Mouse (Mus musculus) CH12.LX (cell line): ENCODE results near the gene 1700016H13Rik. TPM values are rescaled to one million over a fixed set of nuclear protein-coding genes. Genes with fewer than 3 reads are reported as not detected.

Experiments used
- DNase-seq: peaks from one replicate; pipeline ENCODE4 v3.0.0-alpha.2; 2013; ENCODE audit errors: extremely low read depth
- H3K27ac ChIP-seq: 2 replicates; pipeline ENCODE4 v1.5.1; 2012; ENCODE audit warnings: low read depth, mild to moderate bottlenecking, control low read depth, moderate library complexity; ENCODE audit not compliant: insufficient read depth
- H3K27me3 ChIP-seq: replicated peaks from 2 replicates; pipeline ENCODE3; 2012; ENCODE audit warnings: inconsistent platforms
- H3K36me3 ChIP-seq, 2 experiments: replicated peaks in 1 of 2; 2 replicates each; pipeline versions ENCODE3 to v1.6.1; 2012; ENCODE audit warnings: inconsistent platforms in 1 of 2, low read length in 1 of 2, mild to moderate bottlenecking in 1 of 2, mixed read lengths in 1 of 2, moderate library complexity in 1 of 2; ENCODE audit not compliant: control insufficient read depth in 1 of 2, insufficient read depth in 1 of 2
- H3K4me1 ChIP-seq, 2 experiments: 2 replicates each; pipeline ENCODE4 v1.6.1; 2012; ENCODE audit warnings: inconsistent platforms in 1 of 2, moderate library complexity in 1 of 2; ENCODE audit not compliant: insufficient read depth in 2 of 2, control insufficient read depth in 1 of 2
- H3K4me2 ChIP-seq: 2 replicates; pipeline ENCODE4 v1.6.1; 2012; ENCODE audit warnings: low read depth, mild to moderate bottlenecking, control low read depth; ENCODE audit not compliant: poor library complexity, insufficient read depth, severe bottlenecking
- H3K4me3 ChIP-seq, 3 experiments: fragments of 150-350 bp in 1 of 3; sonication (generic) in 1 of 3; replicated peaks in 1 of 3; 2 replicates each; pipeline versions ENCODE3 to v1.5.1; 2011 to 2012; ENCODE audit warnings: low read depth in 2 of 3, low read length in 2 of 3, mild to moderate bottlenecking in 2 of 3, moderate library complexity in 2 of 3, control low read depth in 1 of 3, improper control_type of control experiment in 1 of 3, inconsistent platforms in 1 of 3, mixed read lengths in 1 of 3; ENCODE audit not compliant: poor library complexity in 1 of 3
- H3K79me2 ChIP-seq: replicated peaks from 2 replicates; pipeline ENCODE4 v1.6.1; 2012; ENCODE audit warnings: mild to moderate bottlenecking, moderate library complexity; ENCODE audit not compliant: control insufficient read depth, poor library complexity, insufficient read depth, severe bottlenecking; ENCODE audit errors: extremely low read depth
- H3K9ac ChIP-seq: 2 replicates; pipeline ENCODE4 v1.6.1; 2012; ENCODE audit warnings: low read depth, mild to moderate bottlenecking, control low read depth, moderate library complexity; ENCODE audit not compliant: insufficient read depth
- H3K9me3 ChIP-seq: replicated peaks from 2 replicates; pipeline ENCODE3; 2012; ENCODE audit warnings: low read length, inconsistent platforms, mixed read lengths
- CHD1 ChIP-seq: IDR thresholded peaks from 2 replicates; pipeline ENCODE4 v1.6.1; 2012; ENCODE audit warnings: low read depth, low read length, improper control_type of control experiment, inconsistent platforms
- CTCF ChIP-seq, 2 experiments: IDR thresholded peaks in 1 of 2; conservative IDR thresholded peaks in 1 of 2; 2 replicates each; pipeline ENCODE4 v1.5.1; 2011 to 2012; ENCODE audit warnings: low read depth in 2 of 2, low read length in 2 of 2, improper control_type of control experiment in 1 of 2, inconsistent platforms in 1 of 2, mild to moderate bottlenecking in 1 of 2, moderate library complexity in 1 of 2
- ELF1 ChIP-seq: IDR thresholded peaks from 2 replicates; pipeline ENCODE4 v1.6.1; 2014; ENCODE audit warnings: low read depth, mild to moderate bottlenecking, inconsistent platforms, low read length, improper control_type of control experiment
- ETS1 ChIP-seq: conservative IDR thresholded peaks from 2 replicates; pipeline ENCODE4 v1.6.1; 2012; ENCODE audit warnings: low read depth, mild to moderate bottlenecking, inconsistent platforms, low read length, improper control_type of control experiment, moderate library complexity
- GABPA ChIP-seq: IDR thresholded peaks from 2 replicates; pipeline ENCODE4 v1.6.1; 2012; ENCODE audit warnings: low read depth, low read length, improper control_type of control experiment, inconsistent platforms; ENCODE audit not compliant: insufficient replicate concordance
- HCFC1 ChIP-seq: IDR thresholded peaks from 2 replicates; pipeline ENCODE4 v1.6.1; 2012; ENCODE audit warnings: low read depth, mild to moderate bottlenecking, inconsistent platforms, low read length, improper control_type of control experiment
- IRF4 ChIP-seq: IDR thresholded peaks from 2 replicates; pipeline ENCODE4 v1.6.1; 2014; ENCODE audit warnings: low read depth, mild to moderate bottlenecking, inconsistent platforms, low read length, improper control_type of control experiment
- JUN ChIP-seq: IDR thresholded peaks from 2 replicates; pipeline ENCODE4 v1.6.1; 2011; ENCODE audit warnings: low read depth, mild to moderate bottlenecking, low read length, improper control_type of control experiment, moderate library complexity; ENCODE audit not compliant: insufficient read depth
- JUND ChIP-seq: conservative IDR thresholded peaks from 2 replicates; pipeline ENCODE4 v1.6.1; 2011; ENCODE audit warnings: low read depth, low read length, improper control_type of control experiment
- MAZ ChIP-seq: IDR thresholded peaks from 2 replicates; pipeline ENCODE4 v1.6.1; 2012; ENCODE audit warnings: low read depth, mild to moderate bottlenecking, inconsistent platforms, low read length, improper control_type of control experiment, moderate library complexity
- MXI1 ChIP-seq: IDR thresholded peaks from 2 replicates; pipeline ENCODE4 v1.6.1; 2011; ENCODE audit warnings: mild to moderate bottlenecking, low read depth, low read length, improper control_type of control experiment
- MYC ChIP-seq: IDR thresholded peaks from 2 replicates; pipeline ENCODE4 v1.6.1; 2011; ENCODE audit warnings: low read depth, mild to moderate bottlenecking, improper control_type of control experiment, low read length
- POLR2A ChIP-seq: IDR thresholded peaks from 2 replicates; pipeline ENCODE4 v1.6.1; 2011; ENCODE audit warnings: low read depth, mild to moderate bottlenecking, improper control_type of control experiment, low read length
- POLR2AphosphoS2 ChIP-seq: IDR thresholded peaks from 2 replicates; pipeline ENCODE4 v1.6.1; 2011; ENCODE audit warnings: low read depth, low read length, improper control_type of control experiment
- RAD21 ChIP-seq: IDR thresholded peaks from 2 replicates; pipeline ENCODE4 v1.6.1; 2011; ENCODE audit warnings: low read depth, mild to moderate bottlenecking, low read length, improper control_type of control experiment, moderate library complexity
- RCOR1 ChIP-seq: conservative IDR thresholded peaks from 2 replicates; pipeline ENCODE4 v1.6.1; 2012; ENCODE audit warnings: low read depth, mild to moderate bottlenecking, inconsistent platforms, low read length, improper control_type of control experiment
- SIN3A ChIP-seq: IDR thresholded peaks from 2 replicates; pipeline ENCODE4 v1.6.1; 2012; ENCODE audit warnings: low read length, improper control_type of control experiment, inconsistent platforms
- SMC3 ChIP-seq: IDR thresholded peaks from 2 replicates; pipeline ENCODE4 v1.6.1; 2011; ENCODE audit warnings: low read depth, low read length, improper control_type of control experiment
- UBTF ChIP-seq: IDR thresholded peaks from 2 replicates; pipeline ENCODE4 v1.6.1; 2012; ENCODE audit warnings: low read depth, mild to moderate bottlenecking, inconsistent platforms, low read length, improper control_type of control experiment, moderate library complexity
- USF2 ChIP-seq: conservative IDR thresholded peaks from 2 replicates; pipeline ENCODE4 v1.6.1; 2011; ENCODE audit warnings: low read depth, low read length, improper control_type of control experiment
- ZKSCAN1 ChIP-seq: IDR thresholded peaks from 2 replicates; pipeline ENCODE4 v1.6.1; 2012; ENCODE audit warnings: low read depth, inconsistent platforms, low read length, improper control_type of control experiment, borderline replicate concordance
- dilution Hi-C: fragments of 300-500 bp; cut with MboI; formaldehyde crosslinking; loops from 2 replicates; pipeline ENCODE4 v1.14.3; 2020; ENCODE audit warnings: low sequenced_read_pairs; ENCODE audit not compliant: extremely low pct_unique_long_range_greater_than_20kb, extremely low pct_ligation_motif_present
- in situ Hi-C: fragments of 300-500 bp; cut with MboI; formaldehyde crosslinking; loops from 3 replicates; pipeline ENCODE4 v1.14.3; 2019; ENCODE audit warnings: low sequenced_read_pairs, low pct_ligation_motif_present, low pct_unique_long_range_greater_than_20kb, mixed read lengths
- polyA plus RNA-seq: library from polyadenylated mRNA; unstranded; fragments of >175 nt; gene quantifications from 2 replicates; pipeline ENCODE4 v1.2.1, GENCODE M21; 2012; ENCODE audit warnings: low read depth; ENCODE audit not compliant: insufficient read length
- total RNA-seq, 2 experiments: library from RNA; depleted of rRNA; stranded (reverse); fragments of 300-350 nt in 1 of 2; fragments of >200 nt in 1 of 2; gene quantifications; 2 replicates each; pipeline ENCODE4 v1.2.3; 2012 to 2014

The 1700016H13Rik gene
- total and polyA plus RNA-seq, 3 experiments, result not detected

DNA sequence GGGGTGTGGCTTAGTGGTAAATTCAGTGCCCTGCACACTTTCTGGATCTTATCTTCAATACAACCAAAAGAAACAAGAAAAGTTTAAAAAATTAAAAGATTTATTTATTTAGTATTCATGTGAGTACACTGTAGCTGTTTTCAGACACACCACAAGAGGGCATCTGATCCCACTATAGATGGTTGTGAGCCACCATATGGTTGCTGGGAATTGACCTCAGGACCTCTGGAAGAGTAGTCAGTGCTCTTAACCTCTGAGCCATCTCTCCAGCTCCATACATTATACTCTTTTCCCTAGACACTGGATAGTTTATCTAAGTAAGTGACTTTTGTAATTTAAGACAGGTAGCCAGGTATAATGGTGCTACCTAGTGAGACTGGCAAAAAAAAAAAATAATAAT, 35.4 kb upstream of the 1700016H13Rik start:
- dilution Hi-C loops (no loop called here), in situ Hi-C loops (no loop called here)
- Histone ChIP-seq H3K36me3 (peaks cover 0 to 2% of the 10 kb centered on the region in 2 experiments), H3K4me3 (no peak overlapping the region), H3K79me2 (peaks cover 38% of the 10 kb centered on the region), H3K9me3 (no peaks in the 10 kb centered on the region), H3K9ac (no peak overlapping the region), H3K4me2 (no peak overlapping the region), H3K4me1 (peaks cover 0 to 8% of the 10 kb centered on the region in 2 experiments; a peak in 1 of 4 replicates), H3K27ac (no peak overlapping the region), H3K27me3 (no peaks in the 10 kb centered on the region)
- no peak for DNase-seq
- TF ChIP-seq RCOR1, result no peak
- TF ChIP-seq USF2, result no peak
- TF ChIP-seq CTCF (conservative IDR thresholded peaks at IDR 0.05 in 1 of 2, IDR thresholded peaks at IDR 0.05 in 1 of 2; ENCODE audit: low read depth in 2 of 2, low read length in 2 of 2), result peak in 1 of 2 experiments; percentile 54; a peak in 2 of 4 replicates
- peak; percentile 45 for TF ChIP-seq RAD21
- no peak for TF ChIP-seq ELF1
- TF ChIP-seq GABPA, result no peak
- TF ChIP-seq ZKSCAN1, result no peak
- TF ChIP-seq POLR2A, result no peak
- TF ChIP-seq SMC3, result peak; percentile 40
- TF ChIP-seq JUND, result no peak
- TF ChIP-seq CHD1, result no peak
- TF ChIP-seq HCFC1, result no peak
- TF ChIP-seq ETS1, result no peak
- TF ChIP-seq MYC, result 0 out of 2 replicates have a peak, but pooled peaks have one; percentile 9
- no peak for TF ChIP-seq JUN
- TF ChIP-seq IRF4, result no peak
- TF ChIP-seq MXI1, result no peak
- TF ChIP-seq UBTF, result no peak

DNA sequence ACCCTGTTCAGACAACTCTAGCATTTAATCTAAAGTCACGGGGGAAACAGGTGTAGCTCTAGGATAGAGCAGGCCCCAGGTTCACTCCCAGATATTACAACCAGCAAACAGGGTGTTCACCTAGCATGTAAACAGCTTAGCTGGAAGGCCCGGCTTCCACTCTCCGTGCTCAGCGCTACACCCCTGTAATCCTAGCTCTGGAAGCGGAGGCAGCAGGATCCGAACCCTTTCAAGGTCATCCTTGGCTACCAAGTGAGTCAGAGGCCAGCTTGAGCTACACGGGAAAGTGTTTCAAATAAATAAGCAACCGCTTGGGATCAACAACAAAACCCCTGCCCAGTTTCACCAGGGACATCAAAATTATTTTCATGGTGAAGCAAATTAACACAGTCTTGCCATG, 34.4 kb upstream of the 1700016H13Rik start:
- TF ChIP-seq CHD1 (no peak), GABPA (no peak), SIN3A (no peak), MAZ (no peak), RCOR1 (no peak), POLR2AphosphoS2 (no peak)
- H3K4me2 ChIP-seq, result no peak overlapping the region
- H3K9me3 ChIP-seq, result no peaks in the 10 kb centered on the region

More for the DNA sequence above, 34.4 kb upstream of the 1700016H13Rik start:
- no peak overlapping the region for H3K4me3 ChIP-seq
- H3K27me3 ChIP-seq, result no peaks in the 10 kb centered on the region
- H3K27ac ChIP-seq, result no peak overlapping the region
- H3K9ac ChIP-seq, result no peak overlapping the region
- in situ Hi-C loops, result no loop called here
- peaks cover 0 to 2% of the 10 kb centered on the region in 2 experiments; a peak in 1 of 4 replicates for H3K4me1 ChIP-seq
- H3K79me2 ChIP-seq, result peaks cover 29% of the 10 kb centered on the region
- DNase-seq, result no peak
- dilution Hi-C loops, result no loop called here
- peaks cover 0 to 2% of the 10 kb centered on the region in 2 experiments for H3K36me3 ChIP-seq
